Mouse (Mus musculus) urinary bladder, postnatal 0 days (tissue): ENCODE data around the gene Lpin3. TPM values are rescaled to one million over a fixed set of nuclear protein-coding genes. Genes with fewer than 3 reads are reported as not detected.

Experiments
- polyA plus RNA-seq: library from polyadenylated mRNA; unstranded; fragments of >200 nt; fragmentation: Nextera tagmentation; extraction: Ambion mirVana; gene quantifications from 2 replicates; pipeline ENCODE4 v1.2.1, GENCODE M21; 2015

Lpin3 gene
- 13.0 and 13.8 TPM in 2 replicates for polyA plus RNA-seq

DNA sequence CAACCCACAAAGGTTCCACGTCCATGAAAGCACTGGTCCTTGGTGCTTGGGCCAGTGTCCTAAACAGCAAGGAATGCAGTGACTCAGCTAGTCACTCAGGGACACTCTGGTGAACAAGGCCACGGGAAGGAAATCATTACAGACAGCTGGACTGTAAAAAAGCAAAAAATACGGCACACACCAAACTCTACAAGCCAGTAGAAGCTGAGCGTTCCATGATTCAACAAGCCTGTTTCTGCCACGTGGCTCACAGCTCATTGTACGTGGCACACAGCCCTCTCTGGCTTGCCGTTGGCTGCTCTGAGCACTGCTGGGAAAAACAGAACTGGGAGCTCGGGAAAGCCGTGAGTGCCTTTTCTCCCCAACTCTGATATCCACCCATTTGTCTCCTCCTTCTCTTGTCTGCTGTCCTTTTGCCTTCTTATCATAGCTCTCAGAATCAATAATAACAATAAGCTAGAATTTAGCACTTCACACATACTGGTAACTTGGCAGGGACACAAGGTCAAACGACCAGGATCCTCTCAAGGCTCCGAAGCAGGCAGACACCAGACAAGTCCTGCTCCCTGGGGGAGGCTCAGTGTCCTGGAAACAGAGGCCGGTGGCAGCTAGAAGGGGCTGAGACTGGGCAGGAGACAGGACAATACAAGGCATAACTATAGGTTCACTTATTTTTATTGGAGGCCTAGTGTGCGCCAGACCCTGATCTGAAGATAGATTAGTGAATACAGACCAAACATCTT lies at the start of gene Lpin3:
Gene Lpin3, plus strand, starts transcription at position 218 of the 743 bp plus-strand sequence.

GRCm38 (mm10) chr2:160872890-160873382 lies 7.5 kb upstream of the Lpin3 start, which contains the start of gene Zhx3:
Gene Zhx3, minus strand, starts transcription at chr2:160872998.

DNA sequence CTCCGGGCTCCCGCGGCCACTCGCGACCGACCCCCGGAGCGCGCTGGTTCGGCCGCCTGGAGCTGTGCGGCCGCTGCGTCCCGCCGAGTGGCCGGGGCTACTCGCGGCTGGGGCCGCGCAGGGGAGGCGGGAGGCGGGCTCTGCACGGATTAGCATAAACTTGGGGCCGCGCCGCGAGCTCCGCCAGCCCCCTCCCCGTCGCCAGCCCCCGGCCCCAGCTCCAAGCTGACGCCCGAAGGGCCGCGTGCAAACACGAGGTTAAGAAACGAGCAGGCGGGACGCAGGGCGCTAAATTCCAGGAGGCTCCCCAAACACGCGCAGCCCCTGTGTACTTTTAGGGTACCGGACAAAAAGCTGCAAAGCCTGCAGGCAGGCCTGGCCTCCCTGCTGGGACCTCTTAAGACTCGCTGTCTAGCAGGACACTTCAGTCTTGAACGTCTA lies 31.8 kb downstream of the Lpin3 start, which contains the start of gene Emilin3:
Gene Emilin3, minus strand, starts transcription at position 98 of the 441 bp plus-strand sequence.

Other genes with a start within 250 kb of the Lpin3 start
- 28.2 and 36.6 TPM in 2 replicates for gene Top1, start 234.8 kb upstream of the Lpin3 start, polyA plus RNA-seq
- gene Plcg1, start 149.4 kb upstream of the Lpin3 start, polyA plus RNA-seq, result 14.5 and 15.4 TPM in 2 replicates
- 3.4 and 5.2 TPM in 2 replicates for gene Zhx3, start 7.7 kb upstream of the Lpin3 start, polyA plus RNA-seq
- 2.0 and 3.4 TPM in 2 replicates for gene Emilin3, start 31.7 kb downstream of the Lpin3 start, polyA plus RNA-seq
- 14.8 and 15.3 TPM in 2 replicates for gene Chd6, start 228.4 kb downstream of the Lpin3 start, polyA plus RNA-seq